Mouse (Mus musculus): ENCODE results near the gene Fmod. TPM values are rescaled to one million over a fixed set of nuclear protein-coding genes. Genes with fewer than 3 reads are reported as not detected.

The Fmod gene
- polyA plus RNA-seq, 1 experiment from 2014 or later, result 195 TPM

GRCm38 (mm10) chr1:134086811-134087398 is 49.9 kb downstream of the Fmod start:
- H3K4me2 ChIP-seq, result peak overlapping the region; percentile 17; the same call in 1 of the 2 replicates
- no peaks in the 10 kb centered on the region for H3K27me3 ChIP-seq
- no peak overlapping the region for H3K4me3 ChIP-seq
- no peaks in the 10 kb centered on the region for H3K9me3 ChIP-seq
- H3K4me1 ChIP-seq, result peaks cover 41% of the 10 kb centered on the region
- peak; percentile 20; the same call in 1 of the 2 replicates for ATAC-seq (ENCODE audit: borderline replicate concordance, extremely low read depth, low FRiP score, low TSS enrichment)
- no peaks in the 10 kb centered on the region for H3K36me3 ChIP-seq
- 0 out of 2 replicates have a peak overlapping the region, but pooled peaks have one; percentile 2 for H3K9ac ChIP-seq
- WGBS, result 27% methylated on average over 16 of the region's 16 CpGs
- H3K27ac ChIP-seq, result peak overlapping the region; percentile 32

- Histone ChIP-seq H3K9ac (no peak overlapping the region), H3K27me3 (no peaks in the 10 kb centered on the region), H3K27ac (no peak overlapping the region), H3K9me3 (no peaks in the 10 kb centered on the region), H3K4me3 (no peak overlapping the region), H3K36me3 (no peaks in the 10 kb centered on the region), H3K4me1 (peaks cover 42% of the 10 kb centered on the region), H3K4me2 (no peak overlapping the region)
- WGBS, result 86% methylated on average over 7 of the region's 7 CpGs
- no peak for ATAC-seq (ENCODE audit: borderline replicate concordance, extremely low read depth, low FRiP score, low TSS enrichment)
Observed at GRCm38 (mm10) chr1:134089074-134089473, 52.0 kb downstream of the Fmod start.

DNA sequence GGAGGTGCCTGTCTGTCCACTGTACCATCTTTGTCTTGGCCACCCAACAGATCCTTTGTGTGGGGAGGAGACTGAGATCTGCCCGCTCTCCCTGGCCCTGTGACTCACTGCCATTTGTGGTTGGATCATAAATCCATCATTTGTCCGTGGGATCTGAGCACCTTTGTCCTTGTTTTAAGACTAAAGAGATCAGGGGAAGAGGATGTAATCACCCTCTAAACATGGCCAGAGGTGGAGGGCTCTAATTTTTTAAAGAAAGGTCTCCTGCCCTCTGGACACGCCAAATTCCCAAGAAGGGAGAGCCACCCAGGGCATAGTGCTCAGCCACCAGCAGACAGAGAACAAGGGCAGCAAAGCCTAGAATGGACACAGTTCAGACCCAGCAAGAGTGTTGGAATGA is 54.8 kb downstream of the Fmod start:
- ATAC-seq (ENCODE audit: borderline replicate concordance, extremely low read depth, low FRiP score, low TSS enrichment), result no peak
- Histone ChIP-seq H3K27me3 (no peaks in the 10 kb centered on the region), H3K9me3 (no peaks in the 10 kb centered on the region), H3K36me3 (no peaks in the 10 kb centered on the region), H3K27ac (peak overlapping the region; percentile 88; the same call in 1 of the 2 replicates), H3K9ac (no peak overlapping the region), H3K4me2 (no peak overlapping the region), H3K4me1 (peaks cover 51% of the 10 kb centered on the region), H3K4me3 (no peak overlapping the region)
- WGBS, result 74% methylated on average over 3 of the region's 3 CpGs

GRCm38 (mm10) chr1:134092368-134092767 is 55.3 kb downstream of the Fmod start:
- Histone ChIP-seq H3K4me3 (peak overlapping the region; percentile 43), H3K9me3 (no peaks in the 10 kb centered on the region), H3K36me3 (no peaks in the 10 kb centered on the region), H3K9ac (peak overlapping the region; percentile 33), H3K4me1 (peaks cover 52% of the 10 kb centered on the region), H3K27ac (peak overlapping the region; percentile 88), H3K27me3 (no peaks in the 10 kb centered on the region), H3K4me2 (peak overlapping the region; percentile 69)
- WGBS, result 16% methylated on average over 6 of the region's 6 CpGs
- no peak for ATAC-seq (ENCODE audit: borderline replicate concordance, extremely low read depth, low FRiP score, low TSS enrichment)

- peak overlapping the region; percentile 88 for H3K27ac ChIP-seq
- peaks cover 60% of the 10 kb centered on the region for H3K4me1 ChIP-seq
- H3K36me3 ChIP-seq, result no peaks in the 10 kb centered on the region
- H3K9ac ChIP-seq, result peak overlapping the region; percentile 49
- H3K4me2 ChIP-seq, result peak overlapping the region; percentile 69
- no peaks in the 10 kb centered on the region for H3K27me3 ChIP-seq
- no peaks in the 10 kb centered on the region for H3K9me3 ChIP-seq
- peak; percentile 92 for ATAC-seq (ENCODE audit: borderline replicate concordance, extremely low read depth, low FRiP score, low TSS enrichment)
- WGBS, result 2% methylated on average over 43 of the region's 43 CpGs
- peak overlapping the region; percentile 43 for H3K4me3 ChIP-seq
Observed at GRCm38 (mm10) chr1:134092852-134093770, 56.1 kb downstream of the Fmod start.

DNA sequence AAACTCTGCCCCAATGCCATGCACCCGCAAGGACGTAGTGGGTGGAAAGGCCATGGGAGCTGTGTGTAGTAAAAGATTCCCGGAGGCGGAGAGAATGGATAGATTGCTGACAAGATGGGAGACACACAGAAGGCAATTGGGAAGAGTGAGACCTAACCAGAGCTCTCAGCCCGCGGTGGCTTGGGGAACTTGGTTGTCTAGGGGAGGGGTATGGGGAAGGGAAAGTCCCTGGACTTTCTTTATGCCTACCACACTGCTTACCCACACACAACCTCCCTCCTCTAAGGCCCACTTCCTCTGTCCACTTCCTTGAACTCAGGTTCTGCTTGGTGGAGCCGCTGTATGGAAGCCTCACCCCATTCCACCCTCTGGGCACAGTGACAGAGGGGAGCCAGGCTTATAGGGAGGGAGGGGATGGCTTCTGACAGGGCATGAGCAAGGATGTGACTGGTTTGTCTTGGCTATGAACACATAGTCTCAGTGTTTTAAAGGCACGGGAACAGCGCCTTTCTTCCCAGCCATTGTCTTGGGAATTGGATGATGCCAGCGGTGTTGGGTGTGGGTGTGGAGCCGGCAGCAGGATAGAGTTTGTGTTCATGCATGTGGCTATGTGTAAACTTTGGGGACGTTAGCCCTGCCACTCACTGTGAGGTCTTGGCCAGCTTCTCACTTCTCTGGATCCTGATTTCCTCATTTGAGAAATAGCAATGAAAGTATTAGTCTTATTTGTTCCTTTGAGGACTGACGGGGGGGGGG is 56.9 kb downstream of the Fmod start:
- Histone ChIP-seq H3K9ac (0 out of 2 replicates have a peak overlapping the region, but pooled peaks have one; percentile 49), H3K4me2 (peak overlapping the region; percentile 69), H3K4me1 (peaks cover 68% of the 10 kb centered on the region), H3K36me3 (no peaks in the 10 kb centered on the region), H3K9me3 (no peaks in the 10 kb centered on the region), H3K27me3 (no peaks in the 10 kb centered on the region), H3K27ac (peak overlapping the region; percentile 88), H3K4me3 (peak overlapping the region; percentile 43; the same call in 1 of the 2 replicates)
- no peak for ATAC-seq (ENCODE audit: borderline replicate concordance, extremely low read depth, low FRiP score, low TSS enrichment)
- WGBS, result 58% methylated on average over 13 of the region's 13 CpGs

- no peak overlapping the region for H3K4me3 ChIP-seq
- no peaks in the 10 kb centered on the region for H3K27me3 ChIP-seq
- no peak overlapping the region; the same call in 1 of the 2 replicates for H3K9ac ChIP-seq
- H3K4me2 ChIP-seq, result no peak overlapping the region
- peak overlapping the region; percentile 96 for H3K27ac ChIP-seq
- no peaks in the 10 kb centered on the region for H3K9me3 ChIP-seq
- H3K36me3 ChIP-seq, result no peaks in the 10 kb centered on the region
- ATAC-seq (ENCODE audit: borderline replicate concordance, extremely low read depth, low FRiP score, low TSS enrichment), result no peak
- H3K4me1 ChIP-seq, result peaks cover 77% of the 10 kb centered on the region
- WGBS, result 63% methylated on average over 7 of the region's 7 CpGs
Observed at GRCm38 (mm10) chr1:134095033-134095612, 58.1 kb downstream of the Fmod start.

DNA sequence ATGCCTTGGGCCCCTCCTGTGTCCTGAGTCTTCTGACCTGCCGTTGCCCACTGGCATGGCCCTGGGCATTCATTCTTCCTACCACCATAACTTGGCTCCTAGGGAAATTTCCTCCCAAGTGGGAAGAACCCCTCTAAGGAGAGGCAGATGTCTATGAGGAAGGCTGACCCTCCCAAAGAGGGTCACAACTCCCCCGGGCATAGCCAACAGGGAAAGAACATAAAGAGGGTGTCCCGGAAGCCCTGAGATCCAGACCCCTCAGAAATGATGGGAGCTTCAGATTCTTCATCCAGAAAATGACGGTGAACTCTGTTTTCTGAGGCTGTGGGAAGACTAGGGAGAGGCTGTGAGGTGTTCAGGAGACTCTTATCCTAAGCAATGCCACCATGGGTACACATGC is 58.7 kb downstream of the Fmod start:
- Histone ChIP-seq H3K4me3 (no peak overlapping the region), H3K36me3 (no peaks in the 10 kb centered on the region), H3K9ac (no peak overlapping the region), H3K4me1 (peaks cover 80% of the 10 kb centered on the region), H3K27me3 (no peaks in the 10 kb centered on the region), H3K27ac (peak overlapping the region; percentile 96), H3K4me2 (peak overlapping the region; percentile 29), H3K9me3 (no peaks in the 10 kb centered on the region)
- 80% methylated on average over 4 of the region's 4 CpGs for WGBS
- ATAC-seq (ENCODE audit: borderline replicate concordance, extremely low read depth, low FRiP score, low TSS enrichment), result no peak

- Histone ChIP-seq H3K4me1 (peaks cover 80% of the 10 kb centered on the region), H3K9ac (no peak overlapping the region), H3K27me3 (no peaks in the 10 kb centered on the region)
Observed at GRCm38 (mm10) chr1:134096264-134096934, 59.3 kb downstream of the Fmod start.

DNA sequence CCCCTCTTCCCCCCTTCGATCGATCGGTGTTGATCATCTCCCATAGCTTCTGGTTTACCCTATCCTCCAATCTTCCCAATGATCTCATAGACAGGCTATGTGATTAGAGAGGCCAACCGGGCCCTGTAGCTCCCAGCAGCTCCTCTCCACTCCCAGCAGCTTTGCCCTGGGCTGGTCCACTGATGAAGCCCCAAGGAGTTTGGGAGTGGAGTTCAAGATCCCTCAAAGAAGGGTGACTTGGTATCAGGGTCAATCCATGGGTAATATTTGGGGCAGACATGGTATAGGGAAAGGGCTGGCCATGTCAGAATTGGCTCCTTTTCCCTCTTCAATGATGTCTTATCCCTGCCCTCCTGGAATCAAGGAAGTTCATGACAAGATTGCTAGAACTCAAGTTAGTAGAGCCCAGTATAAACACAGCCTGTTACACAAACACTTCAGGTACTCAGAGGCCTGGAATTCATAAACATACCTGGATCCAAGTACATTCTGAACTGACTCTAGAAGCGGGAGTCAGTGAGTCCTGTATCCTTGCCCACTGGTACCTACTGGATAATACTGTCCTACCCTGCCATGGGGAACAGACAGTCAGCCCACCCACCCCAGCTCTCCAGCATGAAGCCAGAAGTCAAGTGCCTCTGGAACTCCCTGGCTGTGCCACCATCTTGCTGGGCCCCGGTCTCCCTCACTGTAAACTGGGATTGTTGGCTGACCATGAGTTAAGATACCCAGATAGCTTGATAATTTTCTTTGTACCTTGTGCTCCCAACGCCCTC is 60.2 kb downstream of the Fmod start:
- Histone ChIP-seq H3K4me3 (no peak overlapping the region), H3K27me3 (no peaks in the 10 kb centered on the region), H3K9me3 (no peaks in the 10 kb centered on the region), H3K36me3 (no peaks in the 10 kb centered on the region), H3K9ac (no peak overlapping the region), H3K4me2 (no peak overlapping the region), H3K27ac (peak overlapping the region; percentile 96), H3K4me1 (peaks cover 75% of the 10 kb centered on the region)
- ATAC-seq (ENCODE audit: borderline replicate concordance, extremely low read depth, low FRiP score, low TSS enrichment), result no peak
- WGBS, result 76% methylated on average over 7 of the region's 7 CpGs

More at GRCm38 (mm10) chr1:134096264-134096934, 59.3 kb downstream of the Fmod start:
- 23% methylated on average over 14 of the region's 14 CpGs for WGBS
- H3K36me3 ChIP-seq, result no peaks in the 10 kb centered on the region
- peak overlapping the region; percentile 29 for H3K4me2 ChIP-seq
- H3K9me3 ChIP-seq, result no peaks in the 10 kb centered on the region
- peak; percentile 35 for ATAC-seq (ENCODE audit: borderline replicate concordance, extremely low read depth, low FRiP score, low TSS enrichment)
- H3K4me3 ChIP-seq, result no peak overlapping the region
- peak overlapping the region; percentile 96 for H3K27ac ChIP-seq

Measured in lung, embryonic 15.5 days (tissue).